Mouse (Mus musculus) heart, postnatal 25 days (tissue): Measurements from ENCODE around the gene Adamts16. TPM values are rescaled to one million over a fixed set of nuclear protein-coding genes. Genes with fewer than 3 reads are reported as not detected.

Experiments
- DNase-seq: peaks from one replicate; pipeline ENCODE4 v3.0.0; 2022; ENCODE audit warnings: low spot score
- intact Hi-C: fragments of 180-260 bp; cut with DNase I; formaldehyde crosslinking; loops from one replicate; pipeline ENCODE4 v1.15.1; 2025
- total RNA-seq, 2 experiments: library from RNA; stranded (reverse); gene quantifications; 2 replicates each; pipeline ENCODE4 v1.2.3; 2021

Gene Adamts16
- total RNA-seq, 2 experiments from 2014 or later, result not detected

DNA sequence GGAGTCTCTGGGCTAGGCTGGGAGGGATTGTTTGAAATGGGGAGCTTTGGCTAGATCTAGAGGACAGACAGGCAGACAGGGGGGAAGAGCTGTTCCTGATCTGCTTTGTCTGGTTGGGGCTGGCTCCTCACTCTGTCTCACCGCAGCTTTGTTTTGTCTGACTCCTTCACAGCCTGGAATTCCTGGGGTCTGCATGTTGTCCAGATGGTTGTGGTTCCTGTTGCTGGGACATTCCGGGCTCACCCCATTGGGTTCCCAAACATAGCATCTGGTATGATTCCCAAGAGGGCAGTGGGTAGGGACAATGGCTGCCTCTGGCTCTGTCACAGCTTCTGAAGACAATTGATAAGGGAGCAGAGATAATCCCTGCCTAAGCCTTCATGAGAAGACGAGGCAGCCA is 117.0 kb downstream of the Adamts16 start:
- intact Hi-C loops, result no loop called here
- DNase-seq, result no peak

GRCm38 (mm10) chr13:70724108-70724622 is 117.4 kb downstream of the Adamts16 start:
- no peak for DNase-seq
- intact Hi-C loops, result no loop called here

DNA sequence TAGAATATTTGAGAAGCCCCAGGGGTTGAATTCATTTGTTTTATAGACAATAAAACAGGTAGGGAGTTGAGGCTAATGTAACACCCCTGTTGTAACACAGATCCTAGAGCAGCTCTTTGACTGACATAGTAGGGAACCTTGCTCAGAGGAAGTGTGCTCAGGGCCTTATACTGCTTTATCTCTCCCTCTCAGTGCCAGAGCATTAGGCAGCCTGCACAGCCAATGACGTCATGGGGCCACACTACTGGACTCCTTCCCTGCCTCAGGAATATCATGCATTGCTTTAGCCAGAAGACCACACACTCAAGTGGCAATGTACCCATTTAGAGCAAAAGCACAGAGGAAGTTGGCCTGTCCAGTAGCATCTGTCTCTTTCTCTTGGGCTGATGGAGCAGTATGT is 121.6 kb downstream of the Adamts16 start:
- intact Hi-C loops, result loop anchor here (5.0 kb wide), 1 partner anchor 73 kb away; no protein-coding TSS in a partner anchor
- DNase-seq, result no peak

GRCm38 (mm10) chr13:70718814-70719213 is 122.8 kb downstream of the Adamts16 start:
- DNase-seq, result no peak
- intact Hi-C loops, result loop anchor here (5.0 kb wide), 1 partner anchor 72 kb away; no protein-coding TSS in a partner anchor

DNA sequence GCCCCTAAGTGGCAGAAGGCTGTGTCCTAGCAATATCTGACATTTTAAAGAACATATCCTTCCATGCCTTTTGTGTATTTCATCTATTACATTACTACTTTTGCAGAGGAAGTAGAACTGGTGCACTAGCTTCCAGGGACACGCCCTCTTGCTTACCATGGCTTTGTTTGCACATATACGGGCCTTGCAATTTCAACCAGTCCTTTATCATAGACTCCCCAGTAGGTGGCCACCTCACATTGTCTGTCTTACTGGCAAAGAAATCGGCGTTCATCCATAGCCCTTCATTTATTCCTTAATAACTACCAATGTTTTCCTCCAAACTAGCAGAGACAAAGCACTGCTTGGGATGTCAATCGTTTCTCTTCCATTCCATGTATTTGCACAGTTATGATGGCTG is 125.6 kb downstream of the Adamts16 start:
- intact Hi-C loops, result loop anchor here (5.0 kb wide), 1 partner anchor 69 kb away; no protein-coding TSS in a partner anchor
- DNase-seq, result no peak

DNA sequence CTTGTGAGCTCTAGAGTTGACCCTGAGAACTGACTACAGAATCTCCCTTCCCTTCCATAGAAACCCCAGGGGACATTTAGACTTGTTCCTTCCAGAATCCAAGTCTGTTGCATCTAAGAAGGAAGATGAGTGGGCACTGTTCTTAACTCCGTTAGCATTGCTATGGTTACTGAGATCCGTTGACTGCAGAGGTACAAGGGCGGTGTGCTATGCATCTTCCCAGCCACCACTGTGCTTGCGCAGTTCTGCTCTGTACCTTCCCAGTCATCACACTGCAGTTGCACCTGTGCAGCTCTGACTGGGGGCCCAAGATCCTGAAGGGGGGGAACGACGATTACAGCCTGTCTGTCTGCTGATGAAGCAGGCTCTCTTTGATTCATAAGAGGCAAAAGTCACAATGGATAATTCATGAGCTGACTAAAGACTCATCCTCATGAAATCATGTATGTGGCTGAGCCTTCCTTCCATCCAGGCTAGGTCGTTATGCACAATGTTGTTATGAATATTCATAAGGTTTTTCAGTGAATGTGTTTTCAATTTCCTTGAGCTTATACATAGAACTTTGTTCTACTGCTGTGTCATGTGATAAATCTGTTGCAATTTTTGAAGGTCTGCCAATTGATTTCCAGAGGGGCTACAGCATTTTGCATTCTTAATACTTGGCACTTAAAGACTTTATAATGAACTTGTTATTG is 127.4 kb downstream of the Adamts16 start:
- DNase-seq, result no peak
- intact Hi-C loops, result no loop called here

DNA sequence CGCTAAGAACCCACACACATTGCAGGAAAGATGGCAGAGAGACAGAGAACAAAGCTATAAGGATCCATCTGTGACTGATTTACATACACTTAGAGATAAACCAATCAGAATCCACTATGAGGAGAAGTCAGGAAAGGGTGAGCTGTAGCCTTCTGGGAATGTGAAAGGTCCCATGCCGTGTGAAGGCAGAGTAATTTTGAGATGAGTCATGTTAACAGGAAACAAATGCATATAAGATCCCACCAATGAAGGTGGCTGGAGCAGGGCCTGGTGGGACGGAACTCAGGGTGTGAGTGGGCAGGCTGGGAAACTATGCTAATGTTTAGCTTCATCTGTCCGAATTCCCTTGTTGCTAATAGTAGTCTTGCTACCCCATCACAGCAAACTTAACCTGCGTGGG is 128.3 kb downstream of the Adamts16 start:
- intact Hi-C loops, result no loop called here
- no peak for DNase-seq

- DNase-seq, result no peak
- intact Hi-C loops, result no loop called here
Measured at GRCm38 (mm10) chr13:70707158-70707854, 134.3 kb downstream of the Adamts16 start.

DNA sequence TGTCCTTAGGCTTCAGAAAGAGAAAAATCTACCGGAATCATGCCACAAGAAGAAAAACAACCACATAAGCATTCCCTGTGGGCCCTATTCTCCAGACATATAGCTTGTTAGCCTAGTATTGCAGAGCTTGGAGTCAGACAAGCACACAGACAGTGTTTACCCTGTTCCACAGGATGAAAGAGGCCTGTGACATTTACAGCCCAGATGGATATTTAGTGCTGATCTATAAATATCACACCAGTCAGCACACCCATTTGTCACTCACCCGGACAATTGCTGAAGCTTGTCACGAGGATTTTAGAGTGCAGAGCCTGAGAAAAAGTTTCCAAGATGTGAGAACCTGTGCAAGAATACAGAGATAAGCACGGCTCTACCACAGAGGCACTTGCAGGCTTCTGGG is 138.7 kb downstream of the Adamts16 start:
- no peak for DNase-seq
- intact Hi-C loops, result no loop called here

DNA sequence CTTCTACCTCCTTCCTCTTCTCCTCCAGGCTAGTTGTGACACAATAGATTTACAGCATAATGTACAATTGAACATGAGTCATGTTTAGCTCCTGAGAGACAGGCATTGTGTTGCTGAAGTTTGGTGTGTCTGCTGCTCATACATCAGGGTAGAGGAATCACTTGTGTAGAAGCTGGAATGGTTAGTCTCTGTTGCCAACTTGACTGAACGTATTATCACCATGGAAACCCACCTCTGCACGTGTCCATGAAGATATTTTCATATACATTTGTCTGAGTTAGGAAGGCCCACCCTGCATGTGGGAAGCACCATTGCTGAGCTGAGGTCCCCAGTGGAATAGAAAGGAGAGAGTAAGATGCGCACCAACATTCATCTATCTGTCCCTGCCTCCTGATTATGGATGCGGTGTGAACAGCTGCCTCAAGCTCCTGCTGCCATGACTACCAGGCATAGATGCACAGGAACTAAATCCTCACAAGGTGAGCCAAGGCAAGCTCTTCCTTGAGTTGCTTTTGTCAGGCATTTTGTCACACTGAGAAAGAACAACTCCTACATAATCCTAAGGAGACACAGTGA is 142.7 kb downstream of the Adamts16 start:
- intact Hi-C loops, result no loop called here
- DNase-seq, result no peak

DNA sequence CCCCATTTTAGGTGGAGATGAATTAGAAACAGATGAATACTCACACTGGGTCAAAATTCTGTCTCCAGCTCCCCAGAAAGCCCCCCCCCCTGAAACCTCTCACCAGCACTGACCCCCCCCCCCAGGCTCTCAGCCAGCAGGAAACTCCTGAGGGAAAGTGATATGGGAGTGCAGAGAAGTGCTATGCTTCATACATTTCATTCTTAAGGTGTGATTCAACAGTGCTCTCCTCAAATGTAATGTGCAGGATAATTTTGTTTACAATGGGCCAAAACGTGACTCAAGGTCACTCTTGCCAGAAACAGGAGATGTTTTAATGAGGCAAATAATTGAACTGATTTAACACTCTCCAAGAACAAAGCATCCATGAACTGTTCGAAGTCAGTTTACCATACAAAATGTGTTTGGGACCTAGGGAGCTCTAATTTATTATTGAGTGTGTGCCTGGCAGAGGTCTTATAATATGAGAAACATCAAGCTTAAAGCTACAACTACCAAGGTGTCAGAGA is 152.1 kb downstream of the Adamts16 start:
- intact Hi-C loops, result no loop called here
- no peak for DNase-seq

GRCm38 (mm10) chr13:70685825-70686224 is 155.8 kb downstream of the Adamts16 start:
- intact Hi-C loops, result no loop called here
- no peak for DNase-seq

DNA sequence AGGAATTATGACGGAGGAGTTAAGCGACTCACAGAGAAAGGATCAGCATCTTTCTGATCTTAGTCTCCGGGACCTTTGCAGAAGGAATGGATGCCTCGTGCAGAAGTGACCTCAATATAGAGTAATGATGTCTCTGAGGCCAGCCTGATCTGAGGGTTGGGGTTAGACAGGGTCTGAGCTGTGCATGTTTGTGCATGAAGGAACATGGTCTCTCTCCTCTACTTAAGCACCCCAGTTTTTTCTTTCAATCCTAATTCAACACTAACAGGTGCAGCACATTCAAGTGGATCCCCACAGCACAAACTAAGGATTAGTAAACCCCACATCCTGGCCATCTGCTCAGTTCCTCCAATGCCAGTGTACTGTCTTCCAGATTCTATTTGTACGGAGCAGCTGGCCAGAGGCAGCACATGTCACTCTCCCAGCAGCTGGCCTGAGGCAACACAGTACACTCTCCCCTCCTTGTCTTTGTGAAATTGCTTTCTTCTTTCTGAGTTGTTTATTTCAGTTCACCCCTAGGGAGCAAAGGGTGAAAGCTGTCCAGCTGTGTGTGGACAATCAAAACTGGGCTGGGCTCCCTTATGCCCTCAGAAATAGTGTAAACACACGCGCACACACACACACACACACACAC is 156.5 kb downstream of the Adamts16 start:
- DNase-seq, result no peak
- intact Hi-C loops, result no loop called here

GRCm38 (mm10) chr13:70681411-70682183 is 160.0 kb downstream of the Adamts16 start:
- intact Hi-C loops, result no loop called here
- DNase-seq, result no peak

DNA sequence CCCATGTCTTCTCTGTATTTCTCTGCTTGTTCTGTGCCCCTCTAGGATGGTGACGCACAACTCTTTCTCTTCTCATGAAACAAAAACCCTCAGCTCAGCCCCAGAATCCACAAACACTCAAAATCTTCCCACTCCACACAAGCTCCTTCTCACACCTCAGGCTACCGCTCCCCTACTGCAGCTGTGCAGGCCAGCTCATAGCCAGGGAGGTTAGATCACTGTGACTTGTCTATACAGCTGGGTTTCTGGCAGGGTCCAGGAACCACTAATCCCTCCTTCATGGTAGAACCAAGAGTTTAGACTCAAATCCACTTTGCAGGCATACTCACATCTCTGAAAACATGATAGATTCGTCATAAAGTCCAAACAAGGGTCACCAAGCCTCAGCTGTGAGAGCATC is 161.3 kb downstream of the Adamts16 start:
- intact Hi-C loops, result no loop called here
- DNase-seq, result no peak

Other genes starting within 250 kb of the Adamts16 start
- 10 to 100 TPM; 27.0 to 27.7 TPM for gene Ice1, start 204.2 kb downstream of the Adamts16 start, total RNA-seq